Mouse (Mus musculus) MEL (cell line): ENCODE results near the gene Ccdc117. TPM values are rescaled to one million over a fixed set of nuclear protein-coding genes. Genes with fewer than 3 reads are reported as not detected.

ENCODE experiments used
- DNase-seq: peaks from one replicate; pipeline ENCODE4 v3.0.0; 2011; ENCODE audit warnings: low read depth, low spot score
- H3K27ac ChIP-seq: 2 replicates; pipeline ENCODE4 v1.5.1; 2012; ENCODE audit warnings: low read depth, mild to moderate bottlenecking, control low read depth, low read length, moderate library complexity; ENCODE audit not compliant: control insufficient read depth
- H3K27me3 ChIP-seq, 2 experiments: fragments of 150-350 bp in 1 of 2; sonication (generic) in 1 of 2; 2 replicates each; pipeline ENCODE4 v1.6.1; 2012; ENCODE audit warnings: low read length in 2 of 2, mild to moderate bottlenecking in 2 of 2, improper control_type of control experiment in 1 of 2, moderate library complexity in 1 of 2; ENCODE audit not compliant: insufficient read depth in 2 of 2, control insufficient read depth in 1 of 2
- H3K36me3 ChIP-seq, 2 experiments: 2 replicates each; pipeline ENCODE4 v1.6.1; 2012 to 2014; ENCODE audit warnings: low read length in 2 of 2, improper control_type of control experiment in 1 of 2, inconsistent platforms in 1 of 2, mild to moderate bottlenecking in 1 of 2; ENCODE audit not compliant: insufficient read depth in 2 of 2, control insufficient read depth in 1 of 2
- H3K4me1 ChIP-seq, 2 experiments: fragments of 150-350 bp in 1 of 2; sonication (generic) in 1 of 2; 2 replicates each; pipeline ENCODE4 v1.6.1; 2012; ENCODE audit warnings: low read length in 2 of 2, improper control_type of control experiment in 1 of 2, mild to moderate bottlenecking in 1 of 2; ENCODE audit not compliant: insufficient read depth in 2 of 2, control insufficient read depth in 1 of 2
- H3K4me3 ChIP-seq, 2 experiments: fragments of 150-350 bp in 1 of 2; sonication (generic) in 1 of 2; 2 replicates each; pipeline ENCODE4 v1.5.1; 2012; ENCODE audit warnings: low read depth in 2 of 2, low read length in 2 of 2, mild to moderate bottlenecking in 2 of 2, moderate library complexity in 2 of 2, control low read depth in 1 of 2, improper control_type of control experiment in 1 of 2; ENCODE audit not compliant: control insufficient read depth in 1 of 2, insufficient read depth in 1 of 2
- H3K79me2 ChIP-seq: 2 replicates; pipeline ENCODE4 v1.6.1; 2012; ENCODE audit warnings: mild to moderate bottlenecking, low read length, moderate library complexity; ENCODE audit not compliant: control insufficient read depth, poor library complexity, insufficient read depth
- H3K9ac ChIP-seq: 2 replicates; pipeline ENCODE4 v1.6.1; 2012; ENCODE audit warnings: low read depth, mild to moderate bottlenecking, control low read depth, low read length, moderate library complexity; ENCODE audit not compliant: control insufficient read depth, poor library complexity, severe bottlenecking
- H3K9me3 ChIP-seq: fragments of 150-350 bp; sonication (generic); replicated peaks from 2 replicates; pipeline ENCODE4 v1.6.1; 2012; ENCODE audit warnings: mild to moderate bottlenecking, low read length, improper control_type of control experiment, moderate library complexity; ENCODE audit not compliant: insufficient read depth
- BHLHE40 ChIP-seq: IDR thresholded peaks from 2 replicates; pipeline ENCODE4 v1.6.1; 2012; ENCODE audit warnings: low read depth, mild to moderate bottlenecking, inconsistent platforms, low read length, improper control_type of control experiment, borderline replicate concordance
- CTCF ChIP-seq, 3 experiments: IDR thresholded peaks in 2 of 3; conservative IDR thresholded peaks in 1 of 3; 2 replicates each; pipeline ENCODE4 v1.5.1; 2011 to 2012; ENCODE audit warnings: low read length in 3 of 3, low read depth in 2 of 3, mild to moderate bottlenecking in 2 of 3, improper control_type of control experiment in 1 of 3, inconsistent platforms in 1 of 3, mixed read lengths in 1 of 3, moderate library complexity in 1 of 3; ENCODE audit not compliant: control insufficient read depth in 1 of 3, insufficient read depth in 1 of 3, poor library complexity in 1 of 3, severe bottlenecking in 1 of 3
- ELF1 ChIP-seq: IDR thresholded peaks from 2 replicates; pipeline ENCODE4 v1.6.1; 2014; ENCODE audit warnings: low read depth, mild to moderate bottlenecking, inconsistent platforms, low read length, improper control_type of control experiment, moderate library complexity
- EP300 ChIP-seq, 2 experiments: IDR thresholded peaks; 2 replicates each; pipeline ENCODE4 v1.6.1; 2011; ENCODE audit warnings: improper control_type of control experiment in 2 of 2, low read length in 2 of 2, low read depth in 1 of 2, mild to moderate bottlenecking in 1 of 2
- ETS1 ChIP-seq: IDR thresholded peaks from 2 replicates; pipeline ENCODE4 v1.6.1; 2012; ENCODE audit warnings: low read depth, mild to moderate bottlenecking, inconsistent platforms, low read length, improper control_type of control experiment, moderate library complexity
- GABPA ChIP-seq: IDR thresholded peaks from 2 replicates; pipeline ENCODE4 v1.6.1; 2012; ENCODE audit warnings: low read depth, mild to moderate bottlenecking, inconsistent platforms, low read length, improper control_type of control experiment, moderate library complexity
- GATA1 ChIP-seq: IDR thresholded peaks from 2 replicates; pipeline ENCODE4 v1.6.1; 2011; ENCODE audit warnings: low read depth, low read length, improper control_type of control experiment
- HCFC1 ChIP-seq: IDR thresholded peaks from 2 replicates; pipeline ENCODE4 v1.6.1; 2012; ENCODE audit warnings: low read depth, mild to moderate bottlenecking, inconsistent platforms, low read length, improper control_type of control experiment, moderate library complexity
- JUND ChIP-seq: IDR thresholded peaks from 2 replicates; pipeline ENCODE4 v1.6.1; 2011; ENCODE audit warnings: low read depth, mild to moderate bottlenecking, improper control_type of control experiment, low read length
- MAFK ChIP-seq: IDR thresholded peaks from 2 replicates; pipeline ENCODE4 v1.6.1; 2011; ENCODE audit warnings: low read depth, mild to moderate bottlenecking, low read length, improper control_type of control experiment, borderline replicate concordance
- MAX ChIP-seq: IDR thresholded peaks from 2 replicates; pipeline ENCODE4 v1.6.1; 2011; ENCODE audit warnings: low read length, improper control_type of control experiment
- MAZ ChIP-seq: IDR thresholded peaks from 2 replicates; pipeline ENCODE4 v1.6.1; 2012; ENCODE audit warnings: low read depth, mild to moderate bottlenecking, inconsistent platforms, low read length, improper control_type of control experiment
- MXI1 ChIP-seq: IDR thresholded peaks from 2 replicates; pipeline ENCODE4 v1.6.1; 2011; ENCODE audit warnings: mild to moderate bottlenecking, low read depth, low read length, improper control_type of control experiment
- MYC ChIP-seq: IDR thresholded peaks from 2 replicates; pipeline ENCODE4 v1.6.1; 2011; ENCODE audit warnings: low read depth, mild to moderate bottlenecking, low read length, improper control_type of control experiment, moderate library complexity
- NELFE ChIP-seq: IDR thresholded peaks from 2 replicates; pipeline ENCODE4 v1.6.1; 2011; ENCODE audit warnings: low read depth, low read length, improper control_type of control experiment
- POLR2A ChIP-seq, 2 experiments: IDR thresholded peaks; 2 replicates each; pipeline ENCODE4 v1.6.1; 2011 to 2012; ENCODE audit warnings: low read length in 2 of 2, mild to moderate bottlenecking in 2 of 2, control low read depth in 1 of 2, improper control_type of control experiment in 1 of 2, low read depth in 1 of 2, moderate library complexity in 1 of 2; ENCODE audit not compliant: control insufficient read depth in 1 of 2, insufficient read depth in 1 of 2, poor library complexity in 1 of 2
- POLR2AphosphoS2 ChIP-seq: IDR thresholded peaks from 2 replicates; pipeline ENCODE4 v1.6.1; 2011; ENCODE audit warnings: low read length, improper control_type of control experiment
- RAD21 ChIP-seq: IDR thresholded peaks from 2 replicates; pipeline ENCODE4 v1.6.1; 2011; ENCODE audit warnings: mild to moderate bottlenecking, low read depth, low read length, improper control_type of control experiment
- RCOR1 ChIP-seq: IDR thresholded peaks from 2 replicates; pipeline ENCODE4 v1.6.1; 2012; ENCODE audit warnings: low read depth, mild to moderate bottlenecking, inconsistent platforms, low read length, improper control_type of control experiment
- SIN3A ChIP-seq: IDR thresholded peaks from 2 replicates; pipeline ENCODE4 v1.6.1; 2012; ENCODE audit warnings: low read length, improper control_type of control experiment, inconsistent platforms
- SMC3 ChIP-seq: IDR thresholded peaks from 2 replicates; pipeline ENCODE4 v1.6.1; 2011; ENCODE audit warnings: low read depth, low read length, improper control_type of control experiment
- TBP ChIP-seq: IDR thresholded peaks from 2 replicates; pipeline ENCODE4 v1.8.0; 2011; ENCODE audit warnings: low read depth, low read length, improper control_type of control experiment
- TCF12 ChIP-seq: IDR thresholded peaks from 2 replicates; pipeline ENCODE4 v1.6.1; 2014; ENCODE audit warnings: low read depth, mild to moderate bottlenecking, inconsistent platforms, low read length, improper control_type of control experiment, moderate library complexity
- UBTF ChIP-seq: IDR thresholded peaks from 2 replicates; pipeline ENCODE4 v1.6.1; 2012; ENCODE audit warnings: low read depth, mild to moderate bottlenecking, inconsistent platforms, low read length, improper control_type of control experiment, moderate library complexity, borderline replicate concordance; ENCODE audit not compliant: insufficient read depth
- USF1 ChIP-seq: IDR thresholded peaks from 2 replicates; pipeline ENCODE4 v1.6.1; 2014; ENCODE audit warnings: low read depth, mild to moderate bottlenecking, inconsistent platforms, low read length, improper control_type of control experiment, moderate library complexity
- ZC3H11A ChIP-seq: IDR thresholded peaks from 2 replicates; pipeline ENCODE4 v1.6.1; 2012; ENCODE audit warnings: low read depth, mild to moderate bottlenecking, inconsistent platforms, low read length, improper control_type of control experiment
- ZNF384 ChIP-seq: IDR thresholded peaks from 2 replicates; pipeline ENCODE4 v1.6.1; 2012; ENCODE audit warnings: low read depth, mild to moderate bottlenecking, inconsistent platforms, low read length, improper control_type of control experiment
- polyA plus RNA-seq, 2 experiments: library from polyadenylated mRNA; stranded (reverse) in 1 of 2; unstranded in 1 of 2; fragments of >175 nt in 1 of 2; fragments of >200 nt in 1 of 2; gene quantifications; 2 replicates each; pipeline versions ENCODE4 v1.2.1 to v1.2.4; 2012; ENCODE audit warnings: low replicate concordance in 2 of 2, low read depth in 1 of 2; ENCODE audit not compliant: insufficient read length in 2 of 2, insufficient read depth in 1 of 2, missing spikeins in 1 of 2
- total RNA-seq: library from RNA; depleted of rRNA; stranded (reverse); fragments of 300-350 nt; gene quantifications from 2 replicates; pipeline ENCODE4 v1.2.3, GENCODE M21; 2012

Ccdc117 gene
- total and polyA plus RNA-seq, 3 experiments: 19.4 to 35.4 TPM; not detected in 1

DNA sequence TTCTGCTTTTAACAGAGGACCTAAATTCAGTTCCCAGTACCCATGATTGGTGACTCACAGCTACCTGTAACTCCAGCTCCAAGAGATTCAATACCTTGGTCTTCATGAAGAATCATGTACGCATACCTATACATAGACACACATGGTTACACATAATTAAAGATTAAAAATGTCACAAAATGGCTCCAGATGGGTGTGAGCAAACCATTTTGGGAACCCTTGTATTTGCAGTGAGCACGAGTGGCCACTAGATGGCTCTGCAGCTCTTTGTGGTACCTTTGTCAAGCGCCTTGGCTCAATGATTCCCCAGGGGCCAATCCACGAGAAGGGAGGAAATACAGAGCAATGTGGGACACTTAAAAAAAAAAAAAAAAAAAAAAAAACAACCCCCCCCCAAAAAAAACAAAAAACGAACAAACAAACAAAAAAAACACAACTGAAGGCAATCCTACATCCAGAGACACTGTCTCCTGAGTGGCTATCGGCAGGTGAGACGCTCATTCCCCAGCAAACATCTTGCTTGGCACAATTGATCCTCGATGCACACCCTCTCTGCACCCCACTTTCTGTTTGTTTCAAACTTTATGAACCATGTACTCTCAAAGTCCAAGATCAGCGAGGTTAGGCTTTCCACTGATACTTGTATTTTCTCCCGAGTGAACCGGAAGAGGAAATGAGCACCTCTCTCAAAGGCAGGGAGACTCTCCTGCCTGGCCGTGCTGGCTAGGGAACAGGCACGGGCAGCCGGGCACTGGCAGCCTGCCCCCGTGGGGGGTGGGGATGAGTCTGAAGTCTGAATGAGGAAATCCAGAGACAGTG lies 56.6 kb downstream of the Ccdc117 start:
- peak; percentile 98 for DNase-seq
- H3K9me3 ChIP-seq: no peaks in the 10 kb centered on the region
- H3K79me2 ChIP-seq: peaks cover 11% of the 10 kb centered on the region
- peak overlapping the region; percentile 82 for H3K27ac ChIP-seq
- H3K9ac ChIP-seq: peak overlapping the region; percentile 77
- no peaks in the 10 kb centered on the region for H3K27me3 ChIP-seq
- peaks cover 0 to 4% of the 10 kb centered on the region in 2 experiments; a peak in 1 of 4 replicates for H3K4me1 ChIP-seq
- peaks cover 0 to 6% of the 10 kb centered on the region in 2 experiments; a peak in 2 of 4 replicates for H3K36me3 ChIP-seq
- TF ChIP-seq JUND (no peak), NELFE (peak; percentile 86), SMC3 (peak; percentile 97), RCOR1 (peak; percentile 38; the same call in 1 of the 2 replicates), POLR2A (IDR thresholded peaks at IDR 0.05; ENCODE audit: control insufficient read depth in 1 of 2, insufficient read depth in 1 of 2, low read depth in 1 of 2, low read length in 2 of 2, poor library complexity in 1 of 2) (peak; percentile 93 to 94), SIN3A (peak; percentile 83), TCF12 (peak; percentile 28; the same call in 1 of the 2 replicates), ETS1 (no peak; the same call in 1 of the 2 replicates), POLR2AphosphoS2 (peak; percentile 53; the same call in 1 of the 2 replicates), ZNF384 (peak; percentile 96), BHLHE40 (peak; percentile 23; the same call in 1 of the 2 replicates), CTCF (IDR thresholded peaks at IDR 0.05 in 2 of 3, conservative IDR thresholded peaks at IDR 0.05 in 1 of 3; ENCODE audit: control insufficient read depth in 1 of 3, insufficient read depth in 1 of 3, low read depth in 2 of 3, low read length in 3 of 3, poor library complexity in 1 of 3, severe bottlenecking in 1 of 3) (peak; percentile 91 to 99 (median 96)), GATA1 (0 out of 2 replicates have a peak, but pooled peaks have one; percentile 2), MAFK (no peak), MAZ (peak; percentile 54; the same call in 1 of the 2 replicates), RAD21 (peak; percentile 100), ZC3H11A (peak; percentile 99), MXI1 (peak; percentile 61), HCFC1 (peak; percentile 74), USF1 (no peak), MYC (peak; percentile 60; the same call in 1 of the 2 replicates), ELF1 (peak; percentile 65; the same call in 1 of the 2 replicates), UBTF (no peak), EP300 (IDR thresholded peaks at IDR 0.05; ENCODE audit: low read depth in 1 of 2, low read length in 2 of 2) (peak in 1 of 2 experiments; percentile 42; a peak in 1 of 4 replicates), MAX (peak; percentile 61; the same call in 1 of the 2 replicates), TBP (peak; percentile 72), GABPA (no peak)
- peak overlapping the region; percentile 70 to 71 for H3K4me3 ChIP-seq
